Mouse (Mus musculus) CH12.LX (cell line): Measurements from ENCODE around the gene H3f3b. TPM values are rescaled to one million over a fixed set of nuclear protein-coding genes. Genes with fewer than 3 reads are reported as not detected.

Source experiments
- DNase-seq: peaks from one replicate; pipeline ENCODE4 v3.0.0-alpha.2; 2013; ENCODE audit errors: extremely low read depth
- H3K27ac ChIP-seq: 2 replicates; pipeline ENCODE4 v1.5.1; 2012; ENCODE audit warnings: low read depth, mild to moderate bottlenecking, control low read depth, moderate library complexity; ENCODE audit not compliant: insufficient read depth
- H3K27me3 ChIP-seq: replicated peaks from 2 replicates; pipeline ENCODE3; 2012; ENCODE audit warnings: inconsistent platforms
- H3K36me3 ChIP-seq, 2 experiments: replicated peaks in 1 of 2; 2 replicates each; pipeline versions ENCODE3 to v1.6.1; 2012; ENCODE audit warnings: inconsistent platforms in 1 of 2, low read length in 1 of 2, mild to moderate bottlenecking in 1 of 2, mixed read lengths in 1 of 2, moderate library complexity in 1 of 2; ENCODE audit not compliant: control insufficient read depth in 1 of 2, insufficient read depth in 1 of 2
- H3K4me1 ChIP-seq, 2 experiments: 2 replicates each; pipeline ENCODE4 v1.6.1; 2012; ENCODE audit warnings: inconsistent platforms in 1 of 2, moderate library complexity in 1 of 2; ENCODE audit not compliant: insufficient read depth in 2 of 2, control insufficient read depth in 1 of 2
- H3K4me2 ChIP-seq: 2 replicates; pipeline ENCODE4 v1.6.1; 2012; ENCODE audit warnings: low read depth, mild to moderate bottlenecking, control low read depth; ENCODE audit not compliant: poor library complexity, insufficient read depth, severe bottlenecking
- H3K4me3 ChIP-seq, 3 experiments: fragments of 150-350 bp in 1 of 3; sonication (generic) in 1 of 3; replicated peaks in 1 of 3; 2 replicates each; pipeline versions ENCODE3 to v1.5.1; 2011 to 2012; ENCODE audit warnings: low read depth in 2 of 3, low read length in 2 of 3, mild to moderate bottlenecking in 2 of 3, moderate library complexity in 2 of 3, control low read depth in 1 of 3, improper control_type of control experiment in 1 of 3, inconsistent platforms in 1 of 3, mixed read lengths in 1 of 3; ENCODE audit not compliant: poor library complexity in 1 of 3
- H3K79me2 ChIP-seq: replicated peaks from 2 replicates; pipeline ENCODE4 v1.6.1; 2012; ENCODE audit warnings: mild to moderate bottlenecking, moderate library complexity; ENCODE audit not compliant: control insufficient read depth, poor library complexity, insufficient read depth, severe bottlenecking; ENCODE audit errors: extremely low read depth
- H3K9ac ChIP-seq: 2 replicates; pipeline ENCODE4 v1.6.1; 2012; ENCODE audit warnings: low read depth, mild to moderate bottlenecking, control low read depth, moderate library complexity; ENCODE audit not compliant: insufficient read depth
- H3K9me3 ChIP-seq: replicated peaks from 2 replicates; pipeline ENCODE3; 2012; ENCODE audit warnings: low read length, inconsistent platforms, mixed read lengths
- BHLHE40 ChIP-seq: IDR thresholded peaks from 2 replicates; pipeline ENCODE4 v1.6.1; 2011; ENCODE audit warnings: mild to moderate bottlenecking, low read depth, low read length, improper control_type of control experiment
- CTCF ChIP-seq, 2 experiments: IDR thresholded peaks in 1 of 2; conservative IDR thresholded peaks in 1 of 2; 2 replicates each; pipeline ENCODE4 v1.5.1; 2011 to 2012; ENCODE audit warnings: low read depth in 2 of 2, low read length in 2 of 2, improper control_type of control experiment in 1 of 2, inconsistent platforms in 1 of 2, mild to moderate bottlenecking in 1 of 2, moderate library complexity in 1 of 2
- ELF1 ChIP-seq: IDR thresholded peaks from 2 replicates; pipeline ENCODE4 v1.6.1; 2014; ENCODE audit warnings: low read depth, mild to moderate bottlenecking, inconsistent platforms, low read length, improper control_type of control experiment
- IRF4 ChIP-seq: IDR thresholded peaks from 2 replicates; pipeline ENCODE4 v1.6.1; 2014; ENCODE audit warnings: low read depth, mild to moderate bottlenecking, inconsistent platforms, low read length, improper control_type of control experiment
- MAX ChIP-seq: IDR thresholded peaks from 2 replicates; pipeline ENCODE4 v1.6.1; 2011; ENCODE audit warnings: low read length, improper control_type of control experiment
- NRF1 ChIP-seq: IDR thresholded peaks from 2 replicates; pipeline ENCODE4 v1.6.1; 2014; ENCODE audit warnings: low read depth, mild to moderate bottlenecking, inconsistent platforms, low read length, improper control_type of control experiment, moderate library complexity
- POLR2AphosphoS2 ChIP-seq: IDR thresholded peaks from 2 replicates; pipeline ENCODE4 v1.6.1; 2011; ENCODE audit warnings: low read depth, low read length, improper control_type of control experiment
- RAD21 ChIP-seq: IDR thresholded peaks from 2 replicates; pipeline ENCODE4 v1.6.1; 2011; ENCODE audit warnings: low read depth, mild to moderate bottlenecking, low read length, improper control_type of control experiment, moderate library complexity
- SMC3 ChIP-seq: IDR thresholded peaks from 2 replicates; pipeline ENCODE4 v1.6.1; 2011; ENCODE audit warnings: low read depth, low read length, improper control_type of control experiment
- ZMIZ1 ChIP-seq: IDR thresholded peaks from 2 replicates; pipeline ENCODE4 v1.6.1; 2012; ENCODE audit warnings: low read depth, mild to moderate bottlenecking, inconsistent platforms, low read length, improper control_type of control experiment
- dilution Hi-C: fragments of 300-500 bp; cut with MboI; formaldehyde crosslinking; loops from 2 replicates; pipeline ENCODE4 v1.14.3; 2020; ENCODE audit warnings: low sequenced_read_pairs; ENCODE audit not compliant: extremely low pct_unique_long_range_greater_than_20kb, extremely low pct_ligation_motif_present
- in situ Hi-C: fragments of 300-500 bp; cut with MboI; formaldehyde crosslinking; loops from 3 replicates; pipeline ENCODE4 v1.14.3; 2019; ENCODE audit warnings: low sequenced_read_pairs, low pct_ligation_motif_present, low pct_unique_long_range_greater_than_20kb, mixed read lengths
- polyA plus RNA-seq: library from polyadenylated mRNA; unstranded; fragments of >175 nt; gene quantifications from 2 replicates; pipeline ENCODE4 v1.2.1, GENCODE M21; 2012; ENCODE audit warnings: low read depth; ENCODE audit not compliant: insufficient read length
- total RNA-seq, 2 experiments: library from RNA; depleted of rRNA; stranded (reverse); fragments of 300-350 nt in 1 of 2; fragments of >200 nt in 1 of 2; gene quantifications; 2 replicates each; pipeline ENCODE4 v1.2.3; 2012 to 2014

The H3f3b gene
- total and polyA plus RNA-seq, 3 experiments = 340 to 889 (median 567) TPM

DNA sequence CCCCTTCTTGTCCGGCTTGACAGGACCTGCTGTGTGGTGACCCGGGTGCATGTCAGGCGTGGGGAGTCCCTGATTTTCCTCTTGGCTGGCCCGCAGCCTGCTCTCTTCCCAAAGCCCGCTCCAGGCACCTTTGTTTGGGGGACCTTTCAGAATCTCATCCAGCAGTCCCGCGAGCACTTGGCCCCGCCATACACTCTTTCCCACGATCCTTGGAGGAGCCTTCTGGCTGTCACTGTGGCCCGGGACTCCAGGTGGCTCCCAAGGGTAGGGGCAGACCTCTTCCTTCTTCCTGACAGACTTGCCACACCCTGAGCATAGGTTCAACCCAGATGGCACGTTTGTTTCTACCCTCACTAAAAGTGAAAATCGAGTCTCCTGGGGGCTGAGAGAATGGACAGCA, 52.2 kb downstream of the H3f3b start:
- dilution Hi-C loops = no loop called here

DNA sequence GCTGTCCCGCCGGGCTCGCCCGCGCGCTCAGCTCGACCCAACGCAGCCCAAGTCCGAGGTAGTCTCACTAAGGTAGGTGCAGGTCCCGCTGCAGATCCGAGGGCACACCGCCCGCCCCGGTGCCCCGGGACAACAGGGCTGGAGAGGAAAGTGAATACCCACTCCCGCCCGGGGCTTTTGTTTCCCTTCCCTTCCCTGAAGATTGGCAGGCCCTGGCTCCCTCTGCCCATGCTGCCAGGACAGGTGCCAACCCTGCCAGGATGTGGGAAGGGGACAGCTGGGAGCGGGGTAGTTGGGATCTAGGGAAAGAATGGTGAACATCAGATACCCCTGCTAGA, 52.7 kb downstream of the H3f3b start:
- in situ Hi-C loops = no loop called here
- peak overlapping the region; percentile 35; the same call in 1 of the 2 replicates for H3K4me2 ChIP-seq
- no peak overlapping the region for H3K9ac ChIP-seq
- H3K27ac ChIP-seq = no peak overlapping the region
- no peak for DNase-seq
- peaks cover 2 to 5% of the 10 kb centered on the region in 2 experiments; a peak in 3 of 4 replicates for H3K4me1 ChIP-seq
- H3K79me2 ChIP-seq = no peaks in the 10 kb centered on the region
- no peak for TF ChIP-seq RAD21
- no peak for TF ChIP-seq CTCF (conservative IDR thresholded peaks at IDR 0.05 in 1 of 2, IDR thresholded peaks at IDR 0.05 in 1 of 2; ENCODE audit: low read depth in 2 of 2, low read length in 2 of 2)
- TF ChIP-seq ZMIZ1 = no peak
- peaks cover 67% of the 10 kb centered on the region for H3K27me3 ChIP-seq
- dilution Hi-C loops = no loop called here
- H3K36me3 ChIP-seq = no peaks in the 10 kb centered on the region
- H3K4me3 ChIP-seq = peak overlapping the region in 1 of 3 experiments; percentile 15
- H3K9me3 ChIP-seq = no peaks in the 10 kb centered on the region

More for the DNA sequence above, 52.2 kb downstream of the H3f3b start:
- TF ChIP-seq BHLHE40 (0 out of 2 replicates have a peak, but pooled peaks have one; percentile 5), RAD21 (no peak), POLR2AphosphoS2 (no peak)
- no peak for DNase-seq
- H3K9ac ChIP-seq = no peak overlapping the region
- no peaks in the 10 kb centered on the region for H3K9me3 ChIP-seq
- H3K4me1 ChIP-seq = peaks cover 2 to 4% of the 10 kb centered on the region in 2 experiments; a peak in 2 of 4 replicates
- H3K36me3 ChIP-seq = no peaks in the 10 kb centered on the region
- peaks cover 69% of the 10 kb centered on the region for H3K27me3 ChIP-seq
- H3K4me2 ChIP-seq = no peak overlapping the region
- in situ Hi-C loops = no loop called here
- H3K4me3 ChIP-seq = no peak overlapping the region
- no peaks in the 10 kb centered on the region for H3K79me2 ChIP-seq
- H3K27ac ChIP-seq = no peak overlapping the region

DNA sequence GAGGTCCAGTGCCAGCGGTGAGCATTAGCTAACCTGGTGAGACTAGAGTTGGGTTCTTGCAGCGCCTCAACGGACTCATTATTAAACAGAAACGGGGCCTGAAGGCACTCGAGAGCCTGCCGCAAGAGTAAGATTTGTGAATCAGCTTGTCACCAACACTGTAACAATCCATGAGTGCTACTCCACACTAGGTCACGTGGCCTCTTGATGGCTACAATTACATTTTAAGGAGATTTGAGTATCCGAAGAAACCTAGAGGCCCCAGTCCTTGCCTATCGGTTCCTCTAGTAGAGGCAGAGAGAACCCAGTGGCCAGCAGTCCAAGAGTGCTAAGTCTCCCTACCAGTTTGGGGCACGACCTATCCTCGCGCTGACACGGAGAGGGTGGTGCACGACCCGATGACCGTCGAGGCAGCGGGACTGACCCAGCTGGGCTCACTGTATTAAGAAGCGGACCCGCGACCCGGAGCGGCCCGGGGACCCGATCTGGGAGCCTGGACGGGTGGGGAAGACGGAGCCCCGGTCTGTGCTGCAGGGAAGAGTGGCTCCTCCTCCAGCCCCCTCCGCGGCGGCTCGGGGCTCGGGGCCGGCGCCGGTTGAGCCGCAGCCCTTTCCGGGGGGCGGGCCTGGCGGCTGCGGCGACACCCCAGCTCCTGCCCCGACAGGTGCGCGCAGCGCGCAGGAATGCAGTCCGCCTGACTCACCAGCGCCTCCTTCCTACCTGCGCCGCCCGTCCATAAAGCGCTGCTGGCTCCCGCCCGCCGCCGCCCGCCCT, 53.3 kb downstream of the H3f3b start, which contains the start of gene Itgb4:
Itgb4 (plus strand) TSS at position 401 of the 774 bp plus-strand sequence.
- Histone ChIP-seq H3K9me3 (no peaks in the 10 kb centered on the region), H3K4me3 (peak within 1 kb of the TSS in 1 of 3 experiments; percentile 15), H3K9ac (no peak within 1 kb of the TSS), H3K27me3 (peaks cover 61% of the 10 kb centered on the region), H3K4me1 (peaks cover 6 to 10% of the 10 kb centered on the region in 2 experiments), H3K27ac (no peak within 1 kb of the TSS), H3K4me2 (peak within 1 kb of the TSS; percentile 35), H3K79me2 (no peaks in the 10 kb centered on the region), H3K36me3 (no peaks in the 10 kb centered on the region)
- dilution Hi-C loops = no loop called here
- in situ Hi-C loops = no loop called here
- no peak for DNase-seq
- TF ChIP-seq ELF1 = no peak
- peak; percentile 34; the same call in 1 of the 2 replicates for TF ChIP-seq NRF1
- 0 out of 2 replicates have a peak, but pooled peaks have one; percentile 4 for TF ChIP-seq SMC3
- TF ChIP-seq MAX = no peak
- TF ChIP-seq CTCF (conservative IDR thresholded peaks at IDR 0.05 in 1 of 2, IDR thresholded peaks at IDR 0.05 in 1 of 2; ENCODE audit: low read depth in 2 of 2, low read length in 2 of 2) = peak in 1 of 2 experiments; percentile 44; a peak in 2 of 4 replicates
- 0 out of 2 replicates have a peak, but pooled peaks have one; percentile 21 for TF ChIP-seq IRF4

Other genes starting within 250 kb of the H3f3b start
Only the 20 nearest of the 21 such genes appear.
- gene Caskin2, start 214.3 kb downstream of the H3f3b start, total RNA-seq (2012; rRNA removed) = 8.2 and 8.9 TPM in 2 replicates
- 2.7 and 2.9 TPM in 2 replicates for gene Caskin2, start 214.3 kb downstream of the H3f3b start, total RNA-seq (2014; rRNA removed)
- 6.4 and 6.9 TPM in 2 replicates for gene Caskin2, start 214.3 kb downstream of the H3f3b start, polyA plus RNA-seq
- 71.1 and 71.2 TPM in 2 replicates for gene Tsen54, start 213.2 kb downstream of the H3f3b start, total RNA-seq (2012; rRNA removed)
- 44.9 and 45.8 TPM in 2 replicates for gene Tsen54, start 213.2 kb downstream of the H3f3b start, total RNA-seq (2014; rRNA removed)
- 55.0 and 59.4 TPM in 2 replicates for gene Tsen54, start 213.2 kb downstream of the H3f3b start, polyA plus RNA-seq
- 12.3 and 14.7 TPM in 2 replicates for gene Llgl2, start 203.9 kb downstream of the H3f3b start, total RNA-seq (2012; rRNA removed)
- gene Llgl2, start 203.9 kb downstream of the H3f3b start, total RNA-seq (2014; rRNA removed) = 3.8 and 4.4 TPM in 2 replicates
- gene Llgl2, start 203.9 kb downstream of the H3f3b start, polyA plus RNA-seq = 6.8 and 9.2 TPM in 2 replicates
- gene Myo15b, start 169.6 kb downstream of the H3f3b start, total RNA-seq (2012; rRNA removed) = 0.17 and 0.21 TPM in 2 replicates
- gene Myo15b, start 169.6 kb downstream of the H3f3b start, total RNA-seq (2014; rRNA removed) = not detected in 2 replicates
- gene Myo15b, start 169.6 kb downstream of the H3f3b start, polyA plus RNA-seq = 0.43 and 0.72 TPM in 2 replicates
- gene Smim5, start 128.0 kb downstream of the H3f3b start, total RNA-seq (2012; rRNA removed) = 0.42 and 0.46 TPM in 2 replicates
- gene Smim5, start 128.0 kb downstream of the H3f3b start, total RNA-seq (2014; rRNA removed) = 0.98 and 1.6 TPM in 2 replicates
- 1.4 and 2.3 TPM in 2 replicates for gene Smim5, start 128.0 kb downstream of the H3f3b start, polyA plus RNA-seq
- gene Smim6, start 115.9 kb downstream of the H3f3b start, total RNA-seq (2012; rRNA removed) = 0.21 and 0.29 TPM in 2 replicates
- gene Smim6, start 115.9 kb downstream of the H3f3b start, total RNA-seq (2014; rRNA removed) = not detected in 2 replicates
- 0.56 and 0.59 TPM in 2 replicates for gene Smim6, start 115.9 kb downstream of the H3f3b start, polyA plus RNA-seq
- 72.2 and 83.6 TPM in 2 replicates for gene Sap30bp, start 94.7 kb downstream of the H3f3b start, total RNA-seq (2012; rRNA removed)
- 256 and 275 TPM in 2 replicates for gene Sap30bp, start 94.7 kb downstream of the H3f3b start, total RNA-seq (2014; rRNA removed)
- 167 and 219 TPM in 2 replicates for gene Sap30bp, start 94.7 kb downstream of the H3f3b start, polyA plus RNA-seq
- 30.9 and 31.0 TPM in 2 replicates for gene Recql5, start 94.5 kb downstream of the H3f3b start, total RNA-seq (2012; rRNA removed)
- 21.8 and 22.8 TPM in 2 replicates for gene Recql5, start 94.5 kb downstream of the H3f3b start, total RNA-seq (2014; rRNA removed)
- gene Recql5, start 94.5 kb downstream of the H3f3b start, polyA plus RNA-seq = 38.9 and 43.3 TPM in 2 replicates
- 3.4 and 6.3 TPM in 2 replicates for gene Itgb4, start 53.3 kb downstream of the H3f3b start, total RNA-seq (2012; rRNA removed)
- gene Itgb4, start 53.3 kb downstream of the H3f3b start, total RNA-seq (2014; rRNA removed) = 0.09 and 0.42 TPM in 2 replicates
- 0.59 and 0.91 TPM in 2 replicates for gene Itgb4, start 53.3 kb downstream of the H3f3b start, polyA plus RNA-seq
- gene Galk1, start 15.2 kb downstream of the H3f3b start, total RNA-seq (2012; rRNA removed) = 340 and 413 TPM in 2 replicates
- 228 and 263 TPM in 2 replicates for gene Galk1, start 15.2 kb downstream of the H3f3b start, total RNA-seq (2014; rRNA removed)
- 293 and 300 TPM in 2 replicates for gene Galk1, start 15.2 kb downstream of the H3f3b start, polyA plus RNA-seq
- gene Unk, start 2.4 kb upstream of the H3f3b start, total RNA-seq (2012; rRNA removed) = 22.2 and 24.7 TPM in 2 replicates
- 18.5 and 20.9 TPM in 2 replicates for gene Unk, start 2.4 kb upstream of the H3f3b start, total RNA-seq (2014; rRNA removed)
- gene Unk, start 2.4 kb upstream of the H3f3b start, polyA plus RNA-seq = 30.5 and 35.0 TPM in 2 replicates
- gene Unc13d, start 50.0 kb upstream of the H3f3b start, total RNA-seq (2012; rRNA removed) = 12.2 and 14.0 TPM in 2 replicates
- gene Unc13d, start 50.0 kb upstream of the H3f3b start, total RNA-seq (2014; rRNA removed) = 8.9 and 9.6 TPM in 2 replicates
- 15.7 and 16.8 TPM in 2 replicates for gene Unc13d, start 50.0 kb upstream of the H3f3b start, polyA plus RNA-seq
- 27.1 and 30.7 TPM in 2 replicates for gene Wbp2, start 59.0 kb upstream of the H3f3b start, total RNA-seq (2012; rRNA removed)
- 14.0 and 15.2 TPM in 2 replicates for gene Wbp2, start 59.0 kb upstream of the H3f3b start, total RNA-seq (2014; rRNA removed)
- 70.8 and 97.1 TPM in 2 replicates for gene Wbp2, start 59.0 kb upstream of the H3f3b start, polyA plus RNA-seq
- gene Trim47, start 99.2 kb upstream of the H3f3b start, total RNA-seq (2012; rRNA removed) = 0.21 and 0.38 TPM in 2 replicates
- 0.21 TPM in 1 of 2 replicates, not detected in the other for gene Trim47, start 99.2 kb upstream of the H3f3b start, total RNA-seq (2014; rRNA removed)
- 0.50 TPM in 1 of 2 replicates, not detected in the other for gene Trim47, start 99.2 kb upstream of the H3f3b start, polyA plus RNA-seq
- 2.0 and 2.8 TPM in 2 replicates for gene Trim65, start 103.2 kb upstream of the H3f3b start, total RNA-seq (2012; rRNA removed)
- 0.66 and 0.81 TPM in 2 replicates for gene Trim65, start 103.2 kb upstream of the H3f3b start, total RNA-seq (2014; rRNA removed)
- 1.1 and 1.4 TPM in 2 replicates for gene Trim65, start 103.2 kb upstream of the H3f3b start, polyA plus RNA-seq
- 157 and 159 TPM in 2 replicates for gene Mrpl38, start 110.9 kb upstream of the H3f3b start, total RNA-seq (2012; rRNA removed)
- gene Mrpl38, start 110.9 kb upstream of the H3f3b start, total RNA-seq (2014; rRNA removed) = 95.6 and 109 TPM in 2 replicates
- gene Mrpl38, start 110.9 kb upstream of the H3f3b start, polyA plus RNA-seq = 171 and 188 TPM in 2 replicates
- 44.8 and 45.5 TPM in 2 replicates for gene Fbf1, start 140.2 kb upstream of the H3f3b start, total RNA-seq (2012; rRNA removed)
- gene Fbf1, start 140.2 kb upstream of the H3f3b start, total RNA-seq (2014; rRNA removed) = 23.9 and 26.6 TPM in 2 replicates
- 39.0 and 40.7 TPM in 2 replicates for gene Fbf1, start 140.2 kb upstream of the H3f3b start, polyA plus RNA-seq
- gene Ten1, start 170.9 kb upstream of the H3f3b start, total RNA-seq (2012; rRNA removed) = 76.5 and 77.4 TPM in 2 replicates
- gene Ten1, start 170.9 kb upstream of the H3f3b start, total RNA-seq (2014; rRNA removed) = 66.7 and 74.4 TPM in 2 replicates
- gene Ten1, start 170.9 kb upstream of the H3f3b start, polyA plus RNA-seq = 70.4 and 81.8 TPM in 2 replicates
- gene Acox1, start 171.1 kb upstream of the H3f3b start, total RNA-seq (2012; rRNA removed) = 19.3 and 21.0 TPM in 2 replicates
- 17.1 and 18.7 TPM in 2 replicates for gene Acox1, start 171.1 kb upstream of the H3f3b start, total RNA-seq (2014; rRNA removed)
- gene Acox1, start 171.1 kb upstream of the H3f3b start, polyA plus RNA-seq = 20.3 and 20.4 TPM in 2 replicates
- gene Evpl, start 210.1 kb upstream of the H3f3b start, total RNA-seq (2012; rRNA removed) = 0.17 and 0.21 TPM in 2 replicates
- 0.09 TPM in 1 of 2 replicates, not detected in the other for gene Evpl, start 210.1 kb upstream of the H3f3b start, total RNA-seq (2014; rRNA removed)
- 0.20 and 0.23 TPM in 2 replicates for gene Evpl, start 210.1 kb upstream of the H3f3b start, polyA plus RNA-seq